Mouse (Mus musculus): ENCODE measurements around the gene Olfr718-ps1. TPM values are rescaled to one million over a fixed set of nuclear protein-coding genes. Genes with fewer than 3 reads are reported as not detected.

The Olfr718-ps1 gene
- polyA plus RNA-seq, 1 experiment from 2014 or later, result not detected

DNA sequence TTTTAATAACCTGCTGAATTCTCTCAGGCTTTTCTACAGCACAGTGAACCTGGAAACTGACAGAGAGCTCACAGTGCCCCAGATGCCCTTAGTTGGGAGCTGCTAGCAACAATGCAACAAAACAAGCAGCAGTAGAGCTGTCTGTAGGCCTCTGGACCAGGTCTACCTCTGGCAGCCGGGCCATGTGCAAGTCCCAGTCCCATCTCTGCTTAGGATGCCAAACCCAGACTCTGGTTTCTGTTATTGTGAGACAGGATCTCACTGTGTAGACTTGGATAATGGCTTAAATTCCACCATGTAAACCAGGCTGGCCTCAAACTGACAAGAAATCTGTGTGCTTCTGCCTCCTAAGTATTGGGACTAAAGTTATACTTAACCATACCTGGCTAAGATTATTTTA lies 45.8 kb downstream of the Olfr718-ps1 start:
- ATAC-seq (replicated peaks; ENCODE audit: low FRiP score, low TSS enrichment, low read depth) (no peak), DNase-seq (ENCODE audit: low spot score) (no peak)
- no peak overlapping the region for H3K9ac ChIP-seq (ENCODE audit: low read length)
- no peak overlapping the region for H3K27ac ChIP-seq (ENCODE audit: low read depth)
- no peaks in the 10 kb centered on the region for H3K27me3 ChIP-seq (replicated peaks; ENCODE audit: control insufficient read depth, insufficient read depth, low read length)
- no peaks in the 10 kb centered on the region for H3K9me3 ChIP-seq (ENCODE audit: control insufficient read depth, low read length)
- H3K36me3 ChIP-seq (ENCODE audit: control insufficient read depth, insufficient read depth, low read length), result peaks cover 6% of the 10 kb centered on the region; the same call in 1 of the 2 replicates
- no peak overlapping the region for H3K4me2 ChIP-seq (ENCODE audit: low read length)
- no peaks in the 10 kb centered on the region for H3K4me1 ChIP-seq (replicated peaks; ENCODE audit: control insufficient read depth, insufficient read depth, low read length)
- 63% methylated on average over 1 of the region's 1 CpGs for WGBS
- H3K4me3 ChIP-seq (ENCODE audit: low read depth, low read length), result no peak overlapping the region

- Histone ChIP-seq H3K4me1 (replicated peaks; ENCODE audit: control insufficient read depth, insufficient read depth, low read length) (no peaks in the 10 kb centered on the region), H3K27ac (ENCODE audit: low read depth) (no peak overlapping the region), H3K27me3 (replicated peaks; ENCODE audit: control insufficient read depth, insufficient read depth, low read length) (no peaks in the 10 kb centered on the region), H3K9ac (ENCODE audit: low read length) (no peak overlapping the region), H3K36me3 (ENCODE audit: control insufficient read depth, insufficient read depth, low read length) (peaks cover 50% of the 10 kb centered on the region), H3K4me2 (ENCODE audit: low read length) (no peak overlapping the region), H3K9me3 (ENCODE audit: control insufficient read depth, low read length) (no peaks in the 10 kb centered on the region), H3K4me3 (ENCODE audit: low read depth, low read length) (no peak overlapping the region)
- 91% methylated on average over 7 of the region's 7 CpGs for WGBS
- ATAC-seq (replicated peaks; ENCODE audit: low FRiP score, low TSS enrichment, low read depth), result no peak
- no peak for DNase-seq (ENCODE audit: low spot score)
These were observed 52.1 kb downstream of the Olfr718-ps1 start for GRCm38 (mm10) chr5:143095256-143095655.

GRCm38 (mm10) chr5:143092891-143093290 lies 54.5 kb downstream of the Olfr718-ps1 start:
- no peaks in the 10 kb centered on the region for H3K27me3 ChIP-seq (replicated peaks; ENCODE audit: control insufficient read depth, insufficient read depth, low read length)
- DNase-seq (ENCODE audit: low spot score), result no peak
- H3K4me3 ChIP-seq (ENCODE audit: low read depth, low read length), result no peak overlapping the region
- no peak overlapping the region for H3K4me2 ChIP-seq (ENCODE audit: low read length)
- no peaks in the 10 kb centered on the region for H3K4me1 ChIP-seq (replicated peaks; ENCODE audit: control insufficient read depth, insufficient read depth, low read length)
- H3K9me3 ChIP-seq (ENCODE audit: control insufficient read depth, low read length), result no peaks in the 10 kb centered on the region
- no peak overlapping the region for H3K9ac ChIP-seq (ENCODE audit: low read length)
- ATAC-seq (replicated peaks; ENCODE audit: low FRiP score, low TSS enrichment, low read depth), result no peak
- 65% methylated on average over 3 of the region's 3 CpGs for WGBS
- H3K36me3 ChIP-seq (ENCODE audit: control insufficient read depth, insufficient read depth, low read length), result peaks cover 74% of the 10 kb centered on the region
- no peak overlapping the region for H3K27ac ChIP-seq (ENCODE audit: low read depth)

DNA sequence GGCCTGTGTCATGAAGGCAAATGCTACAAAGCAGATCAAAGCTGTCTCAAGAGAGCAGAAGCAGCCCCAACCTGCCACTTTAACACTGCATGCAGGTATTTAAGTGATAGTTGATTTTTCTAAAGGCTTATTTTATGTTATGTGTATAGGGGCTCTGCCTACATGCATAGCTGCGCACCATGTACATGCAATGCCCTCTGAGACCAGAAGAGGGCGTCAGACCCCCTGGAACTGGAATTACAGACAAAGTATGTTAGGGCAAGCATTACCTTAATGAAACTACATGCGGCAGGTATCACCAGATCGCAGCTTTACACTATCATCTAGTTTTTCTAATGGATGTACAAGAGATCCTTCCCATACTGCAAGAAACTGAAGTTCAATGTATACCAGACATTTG lies 62.5 kb downstream of the Olfr718-ps1 start:
- 70% methylated on average over 4 of the region's 4 CpGs for WGBS
- peak; percentile 71 for DNase-seq (ENCODE audit: low spot score)
- Histone ChIP-seq H3K4me1 (replicated peaks; ENCODE audit: control insufficient read depth, insufficient read depth, low read length) (no peaks in the 10 kb centered on the region), H3K36me3 (ENCODE audit: control insufficient read depth, insufficient read depth, low read length) (peaks cover 89% of the 10 kb centered on the region), H3K27ac (ENCODE audit: low read depth) (no peak overlapping the region), H3K9ac (ENCODE audit: low read length) (no peak overlapping the region), H3K27me3 (replicated peaks; ENCODE audit: control insufficient read depth, insufficient read depth, low read length) (no peaks in the 10 kb centered on the region), H3K9me3 (ENCODE audit: control insufficient read depth, low read length) (no peaks in the 10 kb centered on the region), H3K4me2 (ENCODE audit: low read length) (no peak overlapping the region), H3K4me3 (ENCODE audit: low read depth, low read length) (no peak overlapping the region)
- ATAC-seq (replicated peaks; ENCODE audit: low FRiP score, low TSS enrichment, low read depth), result no peak

Small RNA genes within 50 kb of the gene (microRNA-seq; reads per million reads assigned to microRNA genes)
- not detected for gene Gm44405

Other genes with a start within 250 kb of the Olfr718-ps1 start
- gene Actb, start 240.8 kb downstream of the Olfr718-ps1 start, polyA plus RNA-seq (2014; fragmentation: Nextera tagmentation; extraction: Ambion mirVana), result 15,561 and 16,510 TPM in 2 replicates
- gene Fscn1, start 187.2 kb downstream of the Olfr718-ps1 start, polyA plus RNA-seq (2014; fragmentation: Nextera tagmentation; extraction: Ambion mirVana), result 230 and 247 TPM in 2 replicates
- 31.0 and 32.0 TPM in 2 replicates for gene Rnf216, start 34.6 kb downstream of the Olfr718-ps1 start, polyA plus RNA-seq (2014; fragmentation: Nextera tagmentation; extraction: Ambion mirVana)
- 9.6 and 11.6 TPM in 2 replicates for gene Rbak, start 33.2 kb upstream of the Olfr718-ps1 start, polyA plus RNA-seq (2014; fragmentation: Nextera tagmentation; extraction: Ambion mirVana)
- not detected in 2 replicates for gene Spdye4b, start 33.4 kb upstream of the Olfr718-ps1 start, polyA plus RNA-seq (2014; fragmentation: Nextera tagmentation; extraction: Ambion mirVana)
- gene Spdye4a, start 79.3 kb upstream of the Olfr718-ps1 start, polyA plus RNA-seq (2014; fragmentation: Nextera tagmentation; extraction: Ambion mirVana), result not detected in 2 replicates
- 14.0 and 16.6 TPM in 2 replicates for gene Zfp12, start 87.6 kb upstream of the Olfr718-ps1 start, polyA plus RNA-seq (2014; fragmentation: Nextera tagmentation; extraction: Ambion mirVana)
- gene Zfp316, start 122.4 kb upstream of the Olfr718-ps1 start, polyA plus RNA-seq (2014; fragmentation: Nextera tagmentation; extraction: Ambion mirVana), result 1.2 and 2.0 TPM in 2 replicates
- not detected in 2 replicates for gene Zfp853, start 146.0 kb upstream of the Olfr718-ps1 start, polyA plus RNA-seq (2014; fragmentation: Nextera tagmentation; extraction: Ambion mirVana)
- 35.7 and 37.5 TPM in 2 replicates for gene E130309D02Rik, start 167.8 kb upstream of the Olfr718-ps1 start, polyA plus RNA-seq (2014; fragmentation: Nextera tagmentation; extraction: Ambion mirVana)
- gene Zdhhc4, start 181.7 kb upstream of the Olfr718-ps1 start, polyA plus RNA-seq (2014; fragmentation: Nextera tagmentation; extraction: Ambion mirVana), result 73.5 and 78.4 TPM in 2 replicates
- 0.28 and 0.30 TPM in 2 replicates for gene Grid2ip, start 209.8 kb upstream of the Olfr718-ps1 start, polyA plus RNA-seq (2014; fragmentation: Nextera tagmentation; extraction: Ambion mirVana)

Data from intestine, embryonic 14.5 days (tissue).